Mouse (Mus musculus) liver, postnatal 0 days (tissue): ENCODE data around the gene Tmem88. TPM values are rescaled to one million over a fixed set of nuclear protein-coding genes. Genes with fewer than 3 reads are reported as not detected.

Experiments used
- ATAC-seq: fragments of 200-750 bp; cut with Nextera tagmentation; 2 replicates; pipeline ENCODE4 v1.8.0; 2017; ENCODE audit warnings: mild to moderate bottlenecking, moderate library complexity
- DNase-seq: peaks from one replicate; pipeline ENCODE4 v3.0.0-alpha.2; 2016
- H3K27ac ChIP-seq: fragments of 300-500 bp; sonication (generic); 2 replicates; pipeline ENCODE4 v1.5.1; 2014; ENCODE audit warnings: antibody characterized with exemption, moderate library complexity, mild to moderate bottlenecking, low read depth
- H3K27me3 ChIP-seq: fragments of 300-500 bp; sonication (generic); 2 replicates; pipeline ENCODE4 v1.6.1; 2014; ENCODE audit warnings: low read length, control low read depth, mixed read lengths; ENCODE audit not compliant: insufficient read depth
- H3K36me3 ChIP-seq: fragments of 300-500 bp; sonication (generic); replicated peaks from 2 replicates; pipeline ENCODE4 v1.6.1; 2014; ENCODE audit warnings: mild to moderate bottlenecking, control low read depth, low read length, moderate library complexity, mixed read lengths; ENCODE audit not compliant: insufficient read depth
- H3K4me1 ChIP-seq: fragments of 300-500 bp; sonication (generic); 2 replicates; pipeline ENCODE4 v1.6.1; 2014; ENCODE audit warnings: antibody characterized with exemption, mild to moderate bottlenecking, control low read depth; ENCODE audit not compliant: insufficient read depth
- H3K4me2 ChIP-seq: fragments of 300-500 bp; sonication (generic); 2 replicates; pipeline ENCODE4 v1.6.1; 2014; ENCODE audit warnings: low read depth, mild to moderate bottlenecking, low read length, moderate library complexity, mixed read lengths
- H3K4me3 ChIP-seq: fragments of 300-500 bp; sonication (generic); 2 replicates; pipeline ENCODE4 v1.5.1; 2014; ENCODE audit warnings: low read depth, low read length
- H3K9ac ChIP-seq: fragments of 300-500 bp; sonication (generic); replicated peaks from 2 replicates; pipeline ENCODE4 v1.6.1; 2014; ENCODE audit warnings: mild to moderate bottlenecking, moderate library complexity
- H3K9me3 ChIP-seq: fragments of 300-500 bp; sonication (generic); 2 replicates; pipeline ENCODE4 v1.6.1; 2016; ENCODE audit warnings: mild to moderate bottlenecking, control low read depth, low read length, mixed read lengths
- CTCF ChIP-seq: sonication (generic); IDR thresholded peaks from 2 replicates; pipeline ENCODE4 v1.5.1; 2016; ENCODE audit warnings: antibody characterized with exemption, low read depth
- EP300 ChIP-seq: IDR thresholded peaks from 2 replicates; pipeline ENCODE4 v1.6.1; 2016; ENCODE audit warnings: antibody characterized with exemption, low read depth, mild to moderate bottlenecking
- WGBS: fragments of 180-500 bp; shearing (Covaris S2); extraction: QIAGEN DNeasy Blood & Tissue Kit; methylation state at CpG from one replicate; pipeline ENCODE4 v1.1.7; 2014; ENCODE audit not compliant: insufficient replicate concordance; 5-methylcytosine and 5-hydroxymethylcytosine counted together
- polyA plus RNA-seq: library from polyadenylated mRNA; unstranded; fragments of >200 nt; fragmentation: Nextera tagmentation; extraction: Ambion mirVana; gene quantifications from 2 replicates; pipeline ENCODE4 v1.2.1, GENCODE M21; 2015

Gene Tmem88
- polyA plus RNA-seq, 1 experiment from 2014 or later: 12.3 TPM

GRCm38 (mm10) chr11:69362479-69362878 lies 35.6 kb downstream of the Tmem88 start:
- no peak overlapping the region for H3K27ac ChIP-seq
- 0 out of 2 replicates have a peak overlapping the region, but pooled peaks have one; percentile 6 for H3K4me2 ChIP-seq
- 96% methylated on average over 2 of the region's 2 CpGs for WGBS
- peaks cover 19% of the 10 kb centered on the region; the same call in 1 of the 2 replicates for H3K36me3 ChIP-seq
- H3K4me1 ChIP-seq: peaks cover 31% of the 10 kb centered on the region
- DNase-seq (no peak), ATAC-seq (no peak)
- H3K9ac ChIP-seq: no peak overlapping the region
- H3K9me3 ChIP-seq: no peaks in the 10 kb centered on the region
- no peak overlapping the region for H3K4me3 ChIP-seq
- peaks cover 6% of the 10 kb centered on the region; the same call in 1 of the 2 replicates for H3K27me3 ChIP-seq
- TF ChIP-seq EP300 (no peak), CTCF (peak; percentile 26; the same call in 1 of the 2 replicates)

DNA sequence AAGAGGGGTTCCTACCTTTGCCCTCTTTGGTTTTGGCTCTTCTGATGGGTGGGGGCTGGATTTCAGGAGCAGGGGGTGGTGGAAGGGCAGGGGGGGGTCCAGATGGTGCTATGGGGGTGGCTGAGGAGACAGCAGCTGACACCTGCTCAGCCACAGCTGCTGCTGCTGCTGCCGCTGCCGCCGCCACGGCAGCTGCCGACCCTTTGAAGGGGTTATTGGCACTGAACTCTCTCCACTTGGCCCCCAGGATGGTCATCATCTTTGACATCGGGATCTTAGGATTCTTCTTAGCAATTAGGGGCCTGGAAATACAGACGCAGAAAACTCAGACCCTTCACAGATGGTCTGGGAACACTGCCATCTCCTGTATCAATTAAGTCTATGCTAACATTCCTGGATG lies 36.0 kb downstream of the Tmem88 start:
- peaks cover 24% of the 10 kb centered on the region; the same call in 1 of the 2 replicates for H3K36me3 ChIP-seq
- WGBS: 75% methylated on average over 7 of the region's 7 CpGs

GRCm38 (mm10) chr11:69357690-69358089 lies 40.3 kb downstream of the Tmem88 start:
- Histone ChIP-seq H3K9ac (no peak overlapping the region), H3K36me3 (peaks cover 48% of the 10 kb centered on the region), H3K4me2 (no peak overlapping the region), H3K27ac (no peak overlapping the region), H3K4me1 (0 out of 2 replicates have a peak, but pooled peaks cover under 1% of the 10 kb centered on the region), H3K9me3 (no peaks in the 10 kb centered on the region), H3K4me3 (no peak overlapping the region), H3K27me3 (no peaks in the 10 kb centered on the region)
- 83% methylated on average over 12 of the region's 12 CpGs for WGBS
- no peak for ATAC-seq
- DNase-seq: no peak
- TF ChIP-seq CTCF (no peak), EP300 (no peak)

More for the DNA sequence above, 36.0 kb downstream of the Tmem88 start:
- no peak for ATAC-seq
- H3K9me3 ChIP-seq: no peaks in the 10 kb centered on the region
- H3K4me2 ChIP-seq: no peak overlapping the region
- H3K4me1 ChIP-seq: peaks cover 27% of the 10 kb centered on the region
- H3K27ac ChIP-seq: no peak overlapping the region
- H3K27me3 ChIP-seq: peaks cover 1% of the 10 kb centered on the region; the same call in 1 of the 2 replicates
- DNase-seq: no peak
- no peak for TF ChIP-seq EP300
- TF ChIP-seq CTCF: no peak
- H3K9ac ChIP-seq: no peak overlapping the region
- H3K4me3 ChIP-seq: no peak overlapping the region

DNA sequence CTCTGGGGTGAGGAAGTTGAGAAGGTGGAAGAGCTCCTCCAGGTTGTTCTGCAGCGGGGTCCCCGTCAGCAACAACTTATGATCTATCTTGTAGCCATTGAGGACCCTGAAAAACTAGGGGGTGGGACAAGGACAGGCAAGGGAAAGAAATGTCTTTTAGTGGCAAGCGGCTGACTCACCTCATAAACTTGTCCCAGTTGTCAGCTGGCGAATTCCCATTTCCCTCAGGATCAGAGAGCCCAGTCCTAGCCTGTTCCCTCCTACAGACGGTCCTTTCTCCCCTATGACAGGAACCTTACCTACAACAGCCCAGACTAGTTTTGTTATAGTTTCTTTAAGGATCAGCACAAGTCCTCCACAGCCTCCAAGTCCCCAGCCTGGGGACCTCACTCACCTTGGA lies 41.5 kb downstream of the Tmem88 start:
- peaks cover 49% of the 10 kb centered on the region for H3K36me3 ChIP-seq
- no peak overlapping the region for H3K4me2 ChIP-seq
- 88% methylated on average over 5 of the region's 5 CpGs for WGBS
- no peak for ATAC-seq
- no peaks in the 10 kb centered on the region for H3K4me1 ChIP-seq
- no peak overlapping the region for H3K4me3 ChIP-seq
- no peaks in the 10 kb centered on the region for H3K27me3 ChIP-seq
- no peak for DNase-seq
- TF ChIP-seq EP300 (no peak), CTCF (no peak)
- no peaks in the 10 kb centered on the region for H3K9me3 ChIP-seq
- no peak overlapping the region for H3K9ac ChIP-seq
- no peak overlapping the region for H3K27ac ChIP-seq

Other genes starting within 250 kb of the Tmem88 start
- gene Alox12b, start 241.2 kb downstream of the Tmem88 start, polyA plus RNA-seq: not detected in 2 replicates
- gene Alox8, start 200.4 kb downstream of the Tmem88 start, polyA plus RNA-seq: 0.04 TPM in 1 of 2 replicates, not detected in the other
- gene Gucy2e, start 161.2 kb downstream of the Tmem88 start, polyA plus RNA-seq: not detected in 2 replicates
- gene Cntrob, start 74.5 kb downstream of the Tmem88 start, polyA plus RNA-seq: 4.1 and 5.6 TPM in 2 replicates
- gene Trappc1, start 74.3 kb downstream of the Tmem88 start, polyA plus RNA-seq: 71.5 and 72.0 TPM in 2 replicates
- 0.20 TPM in 2 replicates for gene Kcnab3, start 72.0 kb downstream of the Tmem88 start, polyA plus RNA-seq
- gene Rnf227, start 57.8 kb downstream of the Tmem88 start, polyA plus RNA-seq: 0.87 and 1.3 TPM in 2 replicates
- gene Chd3, start 28.8 kb downstream of the Tmem88 start, polyA plus RNA-seq: 7.8 and 8.7 TPM in 2 replicates
- 83.7 and 83.9 TPM in 2 replicates for gene Naa38, start 2.7 kb downstream of the Tmem88 start, polyA plus RNA-seq
- 4.7 and 5.4 TPM in 2 replicates for gene Cyb5d1, start 2.6 kb downstream of the Tmem88 start, polyA plus RNA-seq
- 7.4 and 8.2 TPM in 2 replicates for gene Kdm6b, start 15.4 kb upstream of the Tmem88 start, polyA plus RNA-seq
- gene Dnah2, start 150.9 kb upstream of the Tmem88 start, polyA plus RNA-seq: 0.04 and 0.05 TPM in 2 replicates
- gene Efnb3, start 162.0 kb upstream of the Tmem88 start, polyA plus RNA-seq: 0.19 and 0.20 TPM in 2 replicates
- gene Wrap53, start 182.0 kb upstream of the Tmem88 start, polyA plus RNA-seq: 8.1 and 10.0 TPM in 2 replicates
- gene Trp53, start 182.1 kb upstream of the Tmem88 start, polyA plus RNA-seq: 32.6 and 33.5 TPM in 2 replicates
- gene Atp1b2, start 207.7 kb upstream of the Tmem88 start, polyA plus RNA-seq: 4.0 and 5.3 TPM in 2 replicates
- gene Shbg, start 219.7 kb upstream of the Tmem88 start, polyA plus RNA-seq: 4.3 and 4.7 TPM in 2 replicates
- gene Sat2, start 223.8 kb upstream of the Tmem88 start, polyA plus RNA-seq: 15.2 and 18.7 TPM in 2 replicates
- 6.8 TPM in 2 replicates for gene Fxr2, start 234.8 kb upstream of the Tmem88 start, polyA plus RNA-seq